Mouse (Mus musculus) megakaryocyte, embryonic 14.5 days (primary cell): ENCODE data around the gene Gpr19.

Source experiments
- FLI1 ChIP-seq: IDR thresholded peaks from 2 replicates; pipeline ENCODE4 v1.6.1; 2012; ENCODE audit warnings: low read length, inconsistent platforms, mixed read lengths
- GATA1 ChIP-seq: IDR thresholded peaks from 3 replicates; pipeline ENCODE4 v1.6.1; 2012; ENCODE audit warnings: mixed read lengths, low read length, inconsistent platforms, borderline replicate concordance

DNA sequence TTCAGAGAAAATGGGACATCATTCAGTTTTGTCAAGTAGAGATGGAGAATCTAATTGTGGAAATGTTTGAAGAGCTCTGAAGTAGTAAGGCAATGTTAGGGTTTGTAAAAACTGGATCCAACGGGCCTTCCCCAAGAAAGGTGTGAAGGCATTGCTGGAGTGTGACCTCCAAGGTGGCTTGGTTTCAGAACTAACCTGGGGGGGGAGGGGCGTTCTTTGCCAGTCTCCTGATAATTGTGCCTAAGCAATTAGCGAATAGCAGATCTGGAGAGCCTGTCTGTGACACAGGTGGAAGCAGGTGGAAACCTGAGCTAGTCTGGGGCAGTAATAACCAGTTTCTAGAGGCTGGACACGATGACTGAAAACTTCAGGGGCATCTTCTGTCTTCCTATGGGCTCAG, 52.7 kb downstream of the Gpr19 start:
- no peak for TF ChIP-seq GATA1
- no peak for TF ChIP-seq FLI1
